Mouse (Mus musculus) brain, embryonic 14.5 days (tissue): ENCODE data around the gene Ier5. TPM values are rescaled to one million over a fixed set of nuclear protein-coding genes. Genes with fewer than 3 reads are reported as not detected.
A peak's percentile ranks its signal among the peaks of the same experiment; 100 is the strongest.

Experiments
- DNase-seq: peaks from one replicate; pipeline ENCODE4 v3.0.0-alpha.2; 2011; ENCODE audit warnings: low read depth
- CTCF ChIP-seq: fragments of 200-500 bp; IDR thresholded peaks from 2 replicates; pipeline ENCODE4 v1.5.1; 2012; ENCODE audit warnings: inconsistent platforms, mild to moderate bottlenecking, moderate library complexity, borderline replicate concordance; ENCODE audit not compliant: insufficient read depth, insufficient read length; ENCODE audit errors: extremely low read depth
- POLR2A ChIP-seq: fragments of 200-500 bp; IDR thresholded peaks from 2 replicates; pipeline ENCODE4 v1.6.1; 2012; ENCODE audit warnings: mild to moderate bottlenecking, inconsistent platforms, borderline replicate concordance; ENCODE audit not compliant: poor library complexity, insufficient read depth, insufficient read length, severe bottlenecking; ENCODE audit errors: extremely low read depth
- polyA plus RNA-seq: library from polyadenylated mRNA; depleted of rRNA; stranded (reverse); fragments of >200 nt; gene quantifications from 2 replicates; pipeline ENCODE4 v1.2.3, GENCODE M21; 2012

Gene Ier5
- polyA plus RNA-seq, 1 experiment = 34.8 TPM

- no peak for TF ChIP-seq CTCF
- no peak for TF ChIP-seq POLR2A
- peak; percentile 61 for DNase-seq
These were observed 2.1 kb downstream of the Ier5 start for GRCm38 (mm10) chr1:155097354-155097753.

GRCm38 (mm10) chr1:155096620-155097261 is 2.7 kb downstream of the Ier5 start:
- no peak for DNase-seq
- TF ChIP-seq CTCF (no peak), POLR2A (no peak)

GRCm38 (mm10) chr1:155093971-155094707 is 5.3 kb downstream of the Ier5 start:
- TF ChIP-seq POLR2A (no peak), CTCF (no peak)
- peak; percentile 78 for DNase-seq

GRCm38 (mm10) chr1:155093145-155093791 is 6.2 kb downstream of the Ier5 start:
- DNase-seq = peak; percentile 69

GRCm38 (mm10) chr1:155091842-155092800 is 7.3 kb downstream of the Ier5 start:
- DNase-seq = peak; percentile 95
- TF ChIP-seq POLR2A (no peak), CTCF (no peak)

More at GRCm38 (mm10) chr1:155093145-155093791, 6.2 kb downstream of the Ier5 start:
- no peak for TF ChIP-seq POLR2A
- TF ChIP-seq CTCF = no peak

- no peak for DNase-seq
- TF ChIP-seq CTCF (no peak), POLR2A (no peak)
These were observed 8.0 kb downstream of the Ier5 start for GRCm38 (mm10) chr1:155091374-155091841.

GRCm38 (mm10) chr1:155090736-155091135 is 8.7 kb downstream of the Ier5 start:
- no peak for DNase-seq
- TF ChIP-seq POLR2A = no peak
- TF ChIP-seq CTCF = no peak

GRCm38 (mm10) chr1:155090327-155090726 is 9.1 kb downstream of the Ier5 start:
- TF ChIP-seq CTCF (no peak), POLR2A (no peak)
- no peak for DNase-seq

GRCm38 (mm10) chr1:155088847-155089603 is 10.4 kb downstream of the Ier5 start:
- DNase-seq = no peak
- TF ChIP-seq POLR2A = no peak
- TF ChIP-seq CTCF = no peak

GRCm38 (mm10) chr1:155088046-155088445 is 11.4 kb downstream of the Ier5 start:
- TF ChIP-seq POLR2A (no peak), CTCF (no peak)
- DNase-seq = no peak
